Mouse (Mus musculus) brain, embryonic 14.5 days (tissue): ENCODE data around the gene Klhl22.

ENCODE experiments used
- CTCF ChIP-seq: fragments of 200-500 bp; IDR thresholded peaks from 2 replicates; pipeline ENCODE4 v1.5.1; 2012; ENCODE audit warnings: inconsistent platforms, mild to moderate bottlenecking, moderate library complexity, borderline replicate concordance; ENCODE audit not compliant: insufficient read depth, insufficient read length; ENCODE audit errors: extremely low read depth
- POLR2A ChIP-seq: fragments of 200-500 bp; IDR thresholded peaks from 2 replicates; pipeline ENCODE4 v1.6.1; 2012; ENCODE audit warnings: mild to moderate bottlenecking, inconsistent platforms, borderline replicate concordance; ENCODE audit not compliant: poor library complexity, insufficient read depth, insufficient read length, severe bottlenecking; ENCODE audit errors: extremely low read depth

GRCm38 (mm10) chr16:17776828-17777227, 17.4 kb downstream of the Klhl22 start:
- TF ChIP-seq CTCF: peak; percentile 68; the same call in 1 of the 2 replicates
- no peak for TF ChIP-seq POLR2A
